Mouse (Mus musculus) heart, embryonic 14.5 days (tissue): ENCODE measurements around the gene Lrrc45. TPM values are rescaled to one million over a fixed set of nuclear protein-coding genes. Genes with fewer than 3 reads are reported as not detected.
"Not testable (repeated sequence)": the region's sequence is repeated elsewhere in the genome, so short reads cannot be mapped to it uniquely, and the experiment has no call there.

Experiments
- ATAC-seq: fragments of 200-750 bp; cut with Nextera tagmentation; 2 replicates; pipeline ENCODE4 v1.8.0; 2017; ENCODE audit warnings: low read depth, moderate TSS enrichment; ENCODE audit not compliant: insufficient number of reproducible peaks, insufficient read depth, low FRiP score
- H3K27ac ChIP-seq, 2 experiments: fragments of 200-500 bp in 1 of 2; fragments of 300-500 bp in 1 of 2; sonication (generic) in 1 of 2; replicated peaks in 1 of 2; 2 replicates each; pipeline ENCODE4 v1.5.1; 2012 to 2014; ENCODE audit warnings: low read depth in 2 of 2, low read length in 2 of 2, control low read depth in 1 of 2, mild to moderate bottlenecking in 1 of 2, mixed read lengths in 1 of 2; ENCODE audit not compliant: control insufficient read depth in 1 of 2, insufficient read depth in 1 of 2
- H3K27me3 ChIP-seq: fragments of 300-500 bp; sonication (generic); 2 replicates; pipeline ENCODE4 v1.6.1; 2014; ENCODE audit warnings: mild to moderate bottlenecking, low read length, control low read depth; ENCODE audit not compliant: control insufficient read depth, insufficient read depth
- H3K36me3 ChIP-seq: fragments of 300-500 bp; sonication (generic); 2 replicates; pipeline ENCODE4 v1.6.1; 2014; ENCODE audit warnings: mild to moderate bottlenecking, control low read depth, low read length, mixed read lengths; ENCODE audit not compliant: control insufficient read depth, insufficient read depth
- H3K4me1 ChIP-seq, 2 experiments: fragments of 200-500 bp in 1 of 2; fragments of 300-500 bp in 1 of 2; sonication (generic) in 1 of 2; 2 replicates each; pipeline ENCODE4 v1.6.1; 2012 to 2014; ENCODE audit warnings: low read length in 2 of 2, control low read depth in 1 of 2, mixed read lengths in 1 of 2; ENCODE audit not compliant: control insufficient read depth in 2 of 2, insufficient read depth in 2 of 2
- H3K4me2 ChIP-seq: fragments of 300-500 bp; sonication (generic); 2 replicates; pipeline ENCODE4 v1.6.1; 2014; ENCODE audit warnings: mild to moderate bottlenecking, low read length
- H3K4me3 ChIP-seq, 2 experiments: fragments of 200-500 bp in 1 of 2; fragments of 300-500 bp in 1 of 2; sonication (generic) in 1 of 2; 2 replicates each; pipeline ENCODE4 v1.5.1; 2012 to 2014; ENCODE audit warnings: low read length in 2 of 2, mild to moderate bottlenecking in 2 of 2, control low read depth in 1 of 2, low read depth in 1 of 2, moderate library complexity in 1 of 2; ENCODE audit not compliant: control insufficient read depth in 1 of 2, insufficient read depth in 1 of 2
- H3K9ac ChIP-seq: fragments of 300-500 bp; sonication (generic); 2 replicates; pipeline ENCODE4 v1.6.1; 2014; ENCODE audit warnings: mild to moderate bottlenecking, low read length
- H3K9me3 ChIP-seq: fragments of 300-500 bp; sonication (generic); 2 replicates; pipeline ENCODE4 v1.6.1; 2016; ENCODE audit warnings: low read length, control low read depth; ENCODE audit not compliant: control insufficient read depth
- WGBS: fragments of 180-500 bp; shearing (Covaris S2); extraction: QIAGEN DNeasy Blood & Tissue Kit; methylation state at CpG from one replicate; pipeline ENCODE4 v1.1.7; 2014; 5-methylcytosine and 5-hydroxymethylcytosine counted together
- polyA plus RNA-seq: library from polyadenylated mRNA; unstranded; fragments of >200 nt; fragmentation: Nextera tagmentation; extraction: Ambion mirVana; gene quantifications from 2 replicates; pipeline ENCODE4 v1.2.1, GENCODE M21; 2014

Gene Lrrc45
- polyA plus RNA-seq, 1 experiment from 2014 or later, result 23.7 TPM

- H3K9me3 ChIP-seq, result no peaks in the 10 kb centered on the region
- 72% methylated on average over 7 of the region's 7 CpGs for WGBS
- no peak overlapping the region for H3K27ac ChIP-seq
- H3K9ac ChIP-seq, result no peak overlapping the region
- H3K4me2 ChIP-seq, result no peak overlapping the region
- no peak overlapping the region for H3K4me3 ChIP-seq
- H3K36me3 ChIP-seq, result no peaks in the 10 kb centered on the region
- no peak for ATAC-seq
- no peaks in the 10 kb centered on the region for H3K4me1 ChIP-seq
- H3K27me3 ChIP-seq, result 0 out of 2 replicates have a peak, but pooled peaks cover 1% of the 10 kb centered on the region
Observed at GRCm38 (mm10) chr11:120744121-120744701, 30.5 kb downstream of the Lrrc45 start.

- Histone ChIP-seq H3K27ac (no peak overlapping the region), H3K9me3 (no peaks in the 10 kb centered on the region), H3K36me3 (no peaks in the 10 kb centered on the region), H3K9ac (no peak overlapping the region), H3K4me3 (no peak overlapping the region), H3K27me3 (no peaks in the 10 kb centered on the region), H3K4me2 (no peak overlapping the region), H3K4me1 (no peaks in the 10 kb centered on the region)
- no peak for ATAC-seq
- 82% methylated on average over 4 of the region's 4 CpGs for WGBS
Observed at GRCm38 (mm10) chr11:120747974-120748373, 34.2 kb downstream of the Lrrc45 start.

- H3K36me3 ChIP-seq, result no peaks in the 10 kb centered on the region
Observed at GRCm38 (mm10) chr11:120749430-120749829, 35.7 kb downstream of the Lrrc45 start.

GRCm38 (mm10) chr11:120751606-120752005 is 37.9 kb downstream of the Lrrc45 start:
- WGBS, result 68% methylated on average over 4 of the region's 4 CpGs
- H3K36me3 ChIP-seq, result no peaks in the 10 kb centered on the region
- no peaks in the 10 kb centered on the region for H3K4me1 ChIP-seq
- no peaks in the 10 kb centered on the region for H3K9me3 ChIP-seq
- no peaks in the 10 kb centered on the region for H3K27me3 ChIP-seq
- no peak overlapping the region for H3K4me2 ChIP-seq
- no peak overlapping the region for H3K9ac ChIP-seq
- H3K27ac ChIP-seq, result no peak overlapping the region
- ATAC-seq, result no peak
- no peak overlapping the region for H3K4me3 ChIP-seq

More at GRCm38 (mm10) chr11:120749430-120749829, 35.7 kb downstream of the Lrrc45 start:
- no peak overlapping the region for H3K4me2 ChIP-seq
- no peak overlapping the region for H3K9ac ChIP-seq
- no peak overlapping the region for H3K27ac ChIP-seq
- H3K27me3 ChIP-seq, result no peaks in the 10 kb centered on the region
- no peaks in the 10 kb centered on the region for H3K9me3 ChIP-seq
- H3K4me1 ChIP-seq, result no peaks in the 10 kb centered on the region
- no peak overlapping the region for H3K4me3 ChIP-seq
- 49% methylated on average over 8 of the region's 8 CpGs for whole genome bisulfite sequencing
- no peak for ATAC-seq

- peaks cover 16% of the 10 kb centered on the region; the same call in 1 of the 2 replicates for H3K27me3 ChIP-seq
- no peaks in the 10 kb centered on the region for H3K36me3 ChIP-seq
- H3K4me1 ChIP-seq, result peaks cover 6 to 7% of the 10 kb centered on the region in 2 experiments
- peaks cover 20% of the 10 kb centered on the region for H3K9me3 ChIP-seq
- no peak overlapping the region for H3K4me3 ChIP-seq
- no peak overlapping the region for H3K4me2 ChIP-seq
- 64% methylated on average over 9 of the region's 9 CpGs for WGBS
- no peak overlapping the region for H3K27ac ChIP-seq
- ATAC-seq, result no peak
- no peak overlapping the region for H3K9ac ChIP-seq
Observed at GRCm38 (mm10) chr11:120760236-120760635, 46.5 kb downstream of the Lrrc45 start.

- Histone ChIP-seq H3K9me3 (peaks cover 17% of the 10 kb centered on the region), H3K9ac (peak overlapping the region; percentile 47), H3K4me1 (peaks cover 6 to 7% of the 10 kb centered on the region in 2 experiments), H3K27ac (no peak overlapping the region), H3K4me3 (no peak overlapping the region), H3K27me3 (peaks cover 22% of the 10 kb centered on the region; the same call in 1 of the 2 replicates), H3K36me3 (no peaks in the 10 kb centered on the region), H3K4me2 (peak overlapping the region; percentile 41)
- ATAC-seq, result no peak
- 51% methylated on average over 14 of the region's 14 CpGs for WGBS
Observed at GRCm38 (mm10) chr11:120761811-120762671, 48.3 kb downstream of the Lrrc45 start.

- peaks cover 16% of the 10 kb centered on the region for H3K9me3 ChIP-seq
- peaks cover 22% of the 10 kb centered on the region; the same call in 1 of the 2 replicates for H3K27me3 ChIP-seq
- not testable (repeated sequence) for H3K4me1 ChIP-seq, ATAC-seq, H3K36me3 ChIP-seq, H3K4me3 ChIP-seq, H3K27ac ChIP-seq
- 11% methylated on average over 14 of the region's 14 CpGs for WGBS
- H3K4me2 ChIP-seq, result peak within 1 kb of the TSS; percentile 41
- peak within 1 kb of the TSS; percentile 47 for H3K9ac ChIP-seq
Observed at GRCm38 (mm10) chr11:120762672-120763041, 48.9 kb downstream of the Lrrc45 start, which contains the start of gene Hmga1b. Hmga1b (plus strand) TSS chr11:120762794.
